Mouse (Mus musculus) testis, postnatal 10 days (tissue): ENCODE measurements around the gene Isyna1.

Experiments used
- DNase-seq: peaks from one replicate; pipeline ENCODE4 v3.0.0; 2021; ENCODE audit warnings: low spot score

Gene Isyna1

GRCm38 (mm10) chr8:70604558-70604957, 10.4 kb downstream of the Isyna1 start:
- no peak for DNase-seq

- no peak for DNase-seq
Observed at GRCm38 (mm10) chr8:70605871-70606779, 12.0 kb downstream of the Isyna1 start.

DNA sequence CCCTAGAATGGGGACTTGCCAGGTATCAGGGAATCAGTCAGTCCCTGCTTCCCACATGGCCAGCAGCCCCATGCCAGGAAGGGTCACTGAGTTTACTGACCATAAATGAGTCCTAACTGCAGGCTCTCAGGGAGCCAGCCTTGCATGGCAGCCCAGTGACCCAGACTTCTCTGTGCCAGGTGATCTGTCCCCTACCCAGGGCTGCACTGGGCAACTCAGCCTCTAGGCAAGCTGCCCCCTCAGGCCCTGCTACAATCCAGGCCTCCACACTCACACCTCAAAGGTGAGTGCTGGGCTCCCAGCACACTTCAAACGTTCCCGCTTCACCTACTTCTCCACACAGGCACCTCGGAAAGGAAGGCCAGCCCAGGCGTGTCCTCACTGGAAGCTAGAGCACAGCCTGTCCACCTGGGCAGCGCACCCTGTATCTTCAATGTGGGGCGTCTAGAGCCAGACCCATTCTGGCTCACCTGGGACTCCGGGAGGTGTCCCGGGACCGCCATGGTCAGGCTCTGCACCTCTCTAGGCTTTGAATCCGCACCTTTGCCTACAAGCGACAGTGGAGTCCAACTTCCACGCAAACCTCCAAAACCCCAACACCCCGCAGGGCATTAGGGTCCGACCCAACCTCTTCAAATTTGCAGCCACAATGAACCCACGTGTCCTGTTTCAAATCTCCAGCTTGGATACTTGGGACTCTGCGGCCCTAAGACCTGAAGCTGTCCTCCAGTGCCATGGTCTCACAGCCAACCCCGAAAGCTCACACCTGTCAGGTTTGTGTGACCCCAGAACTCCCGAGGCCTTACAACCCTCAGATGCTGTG, 12.8 kb downstream of the Isyna1 start:
- no peak for DNase-seq

GRCm38 (mm10) chr8:70607603-70607897, 13.4 kb downstream of the Isyna1 start:
- DNase-seq: no peak

- DNase-seq: peak; percentile 75
Observed at GRCm38 (mm10) chr8:70607898-70608748, 13.9 kb downstream of the Isyna1 start.

DNA sequence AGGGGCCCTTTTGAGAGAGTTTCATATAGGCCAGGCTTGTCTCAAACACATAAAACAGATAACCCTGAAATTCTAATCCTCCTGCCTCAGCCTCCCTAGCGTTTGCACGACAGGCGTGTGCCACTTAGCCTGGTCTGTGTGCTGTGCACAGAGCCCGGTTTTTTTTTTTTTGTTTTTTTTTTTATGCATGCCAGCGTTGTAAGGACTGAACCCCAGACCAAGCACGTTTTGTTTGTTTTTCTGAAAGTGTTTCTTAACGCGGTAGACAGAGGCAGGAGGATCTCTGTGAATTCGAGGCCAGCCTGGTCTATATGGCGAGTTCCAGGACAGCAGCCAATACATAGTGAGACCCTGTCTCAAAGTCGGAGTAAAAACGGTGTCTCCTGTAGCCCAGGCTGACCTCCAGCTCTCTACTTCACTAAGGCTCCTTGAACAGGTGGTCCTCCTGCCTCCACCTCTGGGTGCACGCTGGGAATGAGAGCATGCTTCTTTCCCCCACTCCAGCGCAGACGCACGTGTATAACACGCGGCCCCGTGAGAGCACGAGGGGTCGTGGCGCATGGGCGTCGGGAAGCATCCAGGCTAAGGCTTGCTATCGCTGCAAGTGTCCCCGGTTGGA, 14.7 kb downstream of the Isyna1 start, which contains the start of gene Ssbp4:
TSS of gene Ssbp4 (minus strand) at position 124 of the 619 bp plus-strand sequence.
- DNase-seq: no peak

GRCm38 (mm10) chr8:70609368-70609848, 15.2 kb downstream of the Isyna1 start:
- peak; percentile 94 for DNase-seq

- DNase-seq: peak; percentile 94
Observed at GRCm38 (mm10) chr8:70609849-70610795, 15.9 kb downstream of the Isyna1 start.

DNA sequence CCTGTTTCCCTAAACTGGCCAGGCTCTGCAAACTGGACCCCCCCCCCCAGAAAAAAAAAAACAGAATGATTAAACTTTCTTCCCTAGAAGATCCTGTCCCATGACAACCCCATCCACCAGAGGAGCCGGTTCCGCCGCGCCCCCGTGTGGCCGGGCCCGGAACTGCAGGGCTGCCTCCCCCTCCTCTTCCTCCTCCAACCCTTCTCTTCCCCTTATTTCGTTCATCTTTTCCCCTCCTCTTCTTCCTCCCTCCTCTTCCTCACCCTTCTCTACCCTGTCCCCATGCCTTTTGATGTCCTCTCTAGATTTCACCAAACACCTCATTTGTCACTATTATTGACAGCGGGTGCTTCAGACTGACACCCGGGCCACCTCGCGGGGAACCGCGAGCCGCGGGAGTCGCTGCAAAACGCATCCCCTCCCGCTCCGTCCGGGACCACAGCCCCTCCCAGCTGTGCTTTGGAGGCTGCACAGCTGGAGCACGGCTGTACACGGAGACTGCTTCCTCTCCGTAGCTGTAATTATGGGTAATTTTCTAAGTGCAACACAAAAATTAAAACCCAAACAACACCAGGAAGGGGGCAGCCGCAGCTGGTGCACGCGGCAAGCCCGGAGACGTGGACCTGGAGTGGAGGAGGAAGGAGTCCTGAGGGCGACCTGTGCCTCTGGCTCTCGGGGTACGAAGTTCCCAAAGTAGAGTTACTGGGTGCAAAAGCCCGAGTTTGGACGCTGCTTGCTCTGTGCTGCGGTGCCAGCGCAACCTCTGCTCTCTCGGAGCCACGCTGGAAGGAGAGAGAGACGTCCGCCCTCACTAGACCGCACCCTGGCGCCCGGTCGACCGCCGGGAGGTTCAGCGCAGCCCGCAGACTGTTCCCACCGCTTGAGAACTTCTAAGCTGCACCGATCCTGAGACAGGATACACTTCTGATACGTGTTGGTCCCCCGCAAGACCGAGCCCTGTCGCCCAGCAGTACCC, 16.9 kb downstream of the Isyna1 start:
- peak; percentile 96 for DNase-seq

- DNase-seq: peak; percentile 92
Observed at GRCm38 (mm10) chr8:70611849-70612248, 17.7 kb downstream of the Isyna1 start.

GRCm38 (mm10) chr8:70613763-70614162, 19.6 kb downstream of the Isyna1 start:
- no peak for DNase-seq

- no peak for DNase-seq
Observed at GRCm38 (mm10) chr8:70614469-70614868, 20.3 kb downstream of the Isyna1 start.

DNA sequence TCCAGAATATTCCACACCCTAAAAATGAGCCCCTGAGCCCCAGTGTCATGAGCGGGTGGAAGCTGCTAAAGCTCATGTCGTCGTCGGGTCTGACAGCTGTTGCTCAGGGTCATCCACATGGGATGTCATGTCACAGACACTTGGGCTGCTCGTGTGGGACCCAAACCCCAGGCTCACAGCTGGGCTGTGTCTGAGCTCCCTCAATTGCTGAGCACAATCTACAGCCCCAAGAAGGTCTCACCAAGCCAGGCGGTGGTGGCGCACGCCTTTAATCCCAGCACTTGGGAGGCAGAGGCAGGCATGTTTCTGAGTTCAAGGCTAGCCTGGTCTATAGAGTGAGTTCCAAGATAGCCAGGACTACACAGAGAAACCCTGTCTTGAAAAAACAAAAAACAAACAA, 21.1 kb downstream of the Isyna1 start:
- no peak for DNase-seq

GRCm38 (mm10) chr8:70615894-70616293, 21.7 kb downstream of the Isyna1 start, which contains the start of gene Lrrc25:
Gene Lrrc25, plus strand, starts transcription at chr8:70616155.
- DNase-seq: no peak

GRCm38 (mm10) chr8:70616645-70617044, 22.5 kb downstream of the Isyna1 start:
- DNase-seq: no peak

DNA sequence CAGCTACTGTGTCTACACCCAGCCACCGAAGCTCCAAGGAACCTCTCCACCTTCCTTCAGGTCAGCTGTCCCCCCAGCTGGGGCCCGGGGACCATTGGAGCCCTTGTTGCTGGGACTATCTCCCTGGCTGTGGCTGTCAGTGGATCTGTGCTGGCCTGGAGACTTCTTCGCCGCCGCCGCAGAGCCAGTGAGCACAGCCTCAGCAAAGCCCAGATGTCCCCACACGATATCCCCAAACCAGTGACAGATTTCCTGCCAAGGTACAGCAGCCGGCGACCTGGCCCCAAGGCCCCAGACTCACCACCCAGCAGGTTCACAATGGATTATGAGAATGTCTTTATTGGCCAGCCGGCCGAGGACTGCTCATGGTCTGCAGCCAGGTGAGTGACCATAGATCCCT, 23.8 kb downstream of the Isyna1 start:
- no peak for DNase-seq

GRCm38 (mm10) chr8:70618888-70619334, 24.7 kb downstream of the Isyna1 start:
- DNase-seq: no peak

DNA sequence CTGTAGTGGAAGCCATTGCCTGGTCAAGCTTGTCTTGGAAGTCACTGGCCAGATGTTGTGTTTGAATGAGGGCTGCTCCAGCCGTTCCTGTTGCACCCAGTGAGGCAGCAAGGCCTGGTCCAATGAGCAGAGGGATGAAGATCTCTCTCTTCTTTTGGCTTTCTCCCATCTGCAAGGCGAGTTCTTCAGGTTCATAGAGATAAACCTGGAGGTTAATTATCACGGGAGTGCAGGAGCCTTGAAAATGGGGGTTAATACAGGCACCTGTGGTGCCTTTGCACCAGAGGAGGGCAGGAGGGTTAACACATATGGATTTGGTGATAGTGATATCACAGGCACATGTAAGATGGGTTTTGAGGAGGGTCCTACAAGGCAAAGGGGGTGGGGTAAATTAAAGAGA, 28.0 kb downstream of the Isyna1 start:
- no peak for DNase-seq

GRCm38 (mm10) chr8:70625104-70625503, 30.9 kb downstream of the Isyna1 start:
- DNase-seq: peak; percentile 75
